Mouse (Mus musculus) cerebellum, adult 2 months (tissue): Measurements from ENCODE around the gene Pskh1.

ENCODE experiments used
- CTCF ChIP-seq: fragments of 200-500 bp; IDR thresholded peaks from 2 replicates; pipeline ENCODE4 v1.5.1; 2011; ENCODE audit warnings: low read depth, mild to moderate bottlenecking, control low read depth, low read length, moderate library complexity, borderline replicate concordance; ENCODE audit not compliant: insufficient read depth
- POLR2A ChIP-seq: fragments of 200-500 bp; IDR thresholded peaks from 2 replicates; pipeline ENCODE4 v1.6.1; 2011; ENCODE audit warnings: low read length, control low read depth, borderline replicate concordance; ENCODE audit not compliant: insufficient read depth

DNA sequence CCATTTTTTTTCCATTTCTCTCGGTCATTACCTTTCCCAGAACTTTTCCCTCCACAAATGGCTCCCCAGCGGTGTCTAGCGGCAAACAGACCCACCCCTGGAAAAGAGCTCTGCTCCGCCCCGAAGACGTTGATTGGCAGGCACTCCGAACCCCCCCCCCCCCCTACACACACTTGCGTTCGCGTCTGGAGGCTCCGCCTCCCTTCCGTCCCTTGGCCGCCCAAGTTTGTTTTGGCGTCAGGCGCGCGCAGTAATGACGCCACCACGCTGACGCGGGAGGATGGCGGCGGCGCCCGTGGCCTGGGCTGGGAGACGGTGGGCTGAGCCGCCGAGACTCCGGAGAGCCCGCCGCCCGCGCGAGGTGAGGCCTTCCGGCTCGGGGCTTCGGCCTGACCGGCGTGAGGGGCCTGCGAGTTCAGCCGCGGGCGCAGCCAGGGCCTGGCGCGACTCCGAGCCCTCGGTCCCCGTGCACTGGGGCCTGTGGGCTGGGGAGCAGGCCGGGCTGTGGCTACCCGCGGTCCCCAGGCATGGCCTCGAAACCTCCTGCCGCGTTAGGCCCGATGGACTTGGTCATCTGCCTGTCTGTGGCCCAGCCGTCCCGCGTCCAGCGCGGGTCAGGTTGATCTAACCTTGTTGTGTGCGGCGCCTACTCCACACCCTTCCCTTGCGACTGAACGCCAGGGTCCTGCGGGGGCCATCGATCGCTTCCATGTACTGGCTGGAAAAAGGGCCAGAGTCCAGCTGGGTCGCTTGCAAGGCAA, at the start of gene Pskh1:
- TF ChIP-seq POLR2A, result peak; percentile 81
- TF ChIP-seq CTCF, result no peak
